Mouse (Mus musculus): ENCODE measurements around the gene Lrcol1.

DNA sequence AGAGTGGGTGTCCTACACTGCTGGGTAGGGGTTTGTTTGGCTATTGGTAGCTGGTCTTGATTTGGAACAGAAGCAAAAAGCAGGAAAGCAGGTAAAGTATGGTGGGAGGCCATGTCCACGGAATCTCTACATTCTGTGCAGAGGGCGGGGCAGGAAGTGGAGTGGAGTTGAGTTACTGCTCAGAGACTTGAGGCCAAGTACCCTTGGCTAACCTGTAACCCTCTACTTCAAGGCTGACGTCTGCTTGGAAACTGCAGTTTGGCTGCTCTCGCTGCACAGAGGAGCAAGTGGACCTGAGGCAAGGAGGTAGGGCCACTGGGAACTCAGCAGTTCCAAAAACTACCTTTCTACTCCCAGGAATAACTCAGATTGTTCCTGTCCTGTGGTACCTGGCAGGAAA, at the start of gene Lrcol1:
- TF ChIP-seq POLR2A (IDR thresholded peaks at IDR 0.05; ENCODE audit: low read depth, low read length): no peak
- TF ChIP-seq KAT2A (IDR thresholded peaks at IDR 0.05; ENCODE audit: insufficient replicate concordance, low read length): no peak
- TF ChIP-seq UBTF (IDR thresholded peaks at IDR 0.05; ENCODE audit: low read depth, low read length): no peak
- no peak for TF ChIP-seq ETS1 (conservative IDR thresholded peaks at IDR 0.05; ENCODE audit: low read depth, low read length)
- TF ChIP-seq HCFC1 (IDR thresholded peaks at IDR 0.05; ENCODE audit: low read depth, low read length): no peak

Data from CH12.LX (cell line).